Mouse (Mus musculus) liver, adult (tissue): Measurements from ENCODE around the gene Fam8a1.

Experiments used
- GATA4 ChIP-seq: IDR thresholded peaks from 2 replicates; pipeline ENCODE4 v1.6.1; 2014; ENCODE audit warnings: mild to moderate bottlenecking, low read length; ENCODE audit not compliant: insufficient replicate concordance

Fam8a1 gene

GRCm38 (mm10) chr13:46669048-46669619 is at the start of gene Fam8a1:
Fam8a1 (plus strand) TSS chr13:46669522.
- TF ChIP-seq GATA4: no peak

- no peak for TF ChIP-seq GATA4
Observed at GRCm38 (mm10) chr13:46619633-46620032, 49.7 kb upstream of the Fam8a1 start.

GRCm38 (mm10) chr13:46620964-46621757 is 48.2 kb upstream of the Fam8a1 start:
- TF ChIP-seq GATA4: no peak

GRCm38 (mm10) chr13:46626608-46627007 is 42.7 kb upstream of the Fam8a1 start:
- TF ChIP-seq GATA4: no peak

GRCm38 (mm10) chr13:46627841-46628240 is 41.5 kb upstream of the Fam8a1 start:
- no peak for TF ChIP-seq GATA4

- TF ChIP-seq GATA4: no peak
Observed at GRCm38 (mm10) chr13:46629391-46629790, 39.9 kb upstream of the Fam8a1 start.

GRCm38 (mm10) chr13:46632796-46633195 is 36.5 kb upstream of the Fam8a1 start:
- no peak for TF ChIP-seq GATA4

- TF ChIP-seq GATA4: no peak
Observed at GRCm38 (mm10) chr13:46633320-46634132, 35.8 kb upstream of the Fam8a1 start.

GRCm38 (mm10) chr13:46634133-46634488 is 35.2 kb upstream of the Fam8a1 start:
- TF ChIP-seq GATA4: no peak

GRCm38 (mm10) chr13:46640608-46641468 is 28.5 kb upstream of the Fam8a1 start:
- TF ChIP-seq GATA4: no peak

GRCm38 (mm10) chr13:46642318-46642717 is 27.0 kb upstream of the Fam8a1 start:
- no peak for TF ChIP-seq GATA4

GRCm38 (mm10) chr13:46644175-46644574 is 25.1 kb upstream of the Fam8a1 start:
- TF ChIP-seq GATA4: no peak

GRCm38 (mm10) chr13:46645476-46645875 is 23.8 kb upstream of the Fam8a1 start:
- no peak for TF ChIP-seq GATA4

- no peak for TF ChIP-seq GATA4
Observed at GRCm38 (mm10) chr13:46651853-46652252, 17.5 kb upstream of the Fam8a1 start.

GRCm38 (mm10) chr13:46652671-46653070 is 16.7 kb upstream of the Fam8a1 start:
- no peak; the same call in 1 of the 2 replicates for TF ChIP-seq GATA4
